Mouse (Mus musculus) G1E (cell line): ENCODE measurements at regions not wholly inside any gene's neighbourhood (a gene's known extent, or its start where the extent isn't known, plus 50 kb on each side); places are given as distances from the start of the nearest gene placed in this dataset.

Source experiments
- ATAC-seq: 2 replicates; pipeline ENCODE4 v1.8.0; 2016; ENCODE audit warnings: mild to moderate bottlenecking; ENCODE audit not compliant: insufficient number of reproducible peaks, poor library complexity, low FRiP score, severe bottlenecking; ENCODE audit errors: extremely low read depth
- DNase-seq: peaks from one replicate; pipeline ENCODE4 v3.0.0; 2012; ENCODE audit warnings: low spot score
- H3K27me3 ChIP-seq: 2 replicates; pipeline ENCODE4 v1.6.1; 2012; ENCODE audit warnings: mild to moderate bottlenecking, low read length, inconsistent platforms; ENCODE audit not compliant: insufficient read depth
- H3K36me3 ChIP-seq: replicated peaks from 2 replicates; pipeline ENCODE3; 2012; ENCODE audit warnings: mild to moderate bottlenecking, inconsistent platforms
- H3K4me1 ChIP-seq: 2 replicates; pipeline ENCODE4 v1.6.1; 2012; ENCODE audit warnings: low read depth, low read length, inconsistent platforms, mixed read lengths; ENCODE audit not compliant: insufficient read depth
- H3K4me3 ChIP-seq: 2 replicates; pipeline ENCODE4 v1.5.1; 2012; ENCODE audit warnings: low read depth, mild to moderate bottlenecking, inconsistent platforms, low read length, moderate library complexity, mixed read lengths
- H3K9me3 ChIP-seq: replicated peaks from 2 replicates; pipeline ENCODE4 v1.6.1; 2012; ENCODE audit warnings: inconsistent platforms
- CTCF ChIP-seq: IDR thresholded peaks from 2 replicates; pipeline ENCODE4 v1.5.1; 2012; ENCODE audit warnings: low read depth, low read length, inconsistent platforms, mixed read lengths
- GATA1 ChIP-seq: IDR thresholded peaks from 2 replicates; pipeline ENCODE4 v1.6.1; 2012; ENCODE audit warnings: borderline replicate concordance, low read length, inconsistent platforms, mixed read lengths
- GATA2 ChIP-seq: IDR thresholded peaks from 2 replicates; pipeline ENCODE4 v1.6.1; 2012; ENCODE audit warnings: low read depth, low read length, inconsistent platforms, borderline replicate concordance
- POLR2AphosphoS5 ChIP-seq: IDR thresholded peaks from 2 replicates; pipeline ENCODE4 v1.6.1; 2012; ENCODE audit warnings: low read depth, low read length, inconsistent platforms; ENCODE audit not compliant: insufficient replicate concordance
- TAL1 ChIP-seq: conservative IDR thresholded peaks from 2 replicates; pipeline ENCODE4 v1.6.1; 2012; ENCODE audit warnings: low read depth, low read length, inconsistent platforms, mixed read lengths

GRCm38 (mm10) chr12:12821473-12821872, 120.2 kb downstream of the Mycn start:
- Histone ChIP-seq H3K27me3 (no peaks in the 10 kb centered on the region), H3K4me1 (no peaks in the 10 kb centered on the region), H3K36me3 (no peaks in the 10 kb centered on the region), H3K9me3 (peaks cover 10% of the 10 kb centered on the region), H3K4me3 (no peak overlapping the region)
- TF ChIP-seq GATA2 (no peak), GATA1 (no peak), CTCF (no peak), TAL1 (no peak), POLR2AphosphoS5 (no peak)
- no peak for DNase-seq
- no peak for ATAC-seq

GRCm38 (mm10) chr12:12820668-12821351, 120.9 kb downstream of the Mycn start:
- no peak for TF ChIP-seq TAL1
- no peak for TF ChIP-seq GATA1
- no peak for TF ChIP-seq GATA2
- TF ChIP-seq CTCF, result no peak
- no peak for TF ChIP-seq POLR2AphosphoS5
- DNase-seq, result no peak
- H3K4me3 ChIP-seq, result no peak overlapping the region
- no peaks in the 10 kb centered on the region for H3K27me3 ChIP-seq
- no peak for ATAC-seq
- peaks cover 10% of the 10 kb centered on the region for H3K9me3 ChIP-seq
- H3K36me3 ChIP-seq, result no peaks in the 10 kb centered on the region
- H3K4me1 ChIP-seq, result no peaks in the 10 kb centered on the region

- TF ChIP-seq GATA2, result no peak
- ATAC-seq, result no peak
Measured at GRCm38 (mm10) chr12:12819746-12820145, 122.0 kb downstream of the Mycn start.

GRCm38 (mm10) chr12:12814693-12815092, 127.0 kb downstream of the Mycn start:
- no peaks in the 10 kb centered on the region for H3K27me3 ChIP-seq
- peaks cover 7% of the 10 kb centered on the region for H3K9me3 ChIP-seq
- TF ChIP-seq GATA2 (no peak), CTCF (no peak), POLR2AphosphoS5 (no peak), GATA1 (no peak), TAL1 (no peak)
- no peaks in the 10 kb centered on the region for H3K36me3 ChIP-seq
- ATAC-seq, result no peak
- DNase-seq, result no peak
- no peaks in the 10 kb centered on the region for H3K4me1 ChIP-seq
- no peak overlapping the region for H3K4me3 ChIP-seq

More at GRCm38 (mm10) chr12:12819746-12820145, 122.0 kb downstream of the Mycn start:
- Histone ChIP-seq H3K27me3 (no peaks in the 10 kb centered on the region), H3K36me3 (no peaks in the 10 kb centered on the region), H3K4me1 (no peaks in the 10 kb centered on the region), H3K4me3 (no peak overlapping the region), H3K9me3 (peaks cover 12% of the 10 kb centered on the region)
- no peak for DNase-seq

- ATAC-seq, result no peak
- H3K36me3 ChIP-seq, result no peaks in the 10 kb centered on the region
- no peaks in the 10 kb centered on the region for H3K27me3 ChIP-seq
- peaks cover 7% of the 10 kb centered on the region for H3K9me3 ChIP-seq
- DNase-seq, result no peak
- H3K4me1 ChIP-seq, result no peaks in the 10 kb centered on the region
- no peak overlapping the region for H3K4me3 ChIP-seq
- no peak for TF ChIP-seq TAL1
Measured at GRCm38 (mm10) chr12:12812873-12813272, 128.8 kb downstream of the Mycn start.

GRCm38 (mm10) chr12:12810943-12811342, 130.8 kb downstream of the Mycn start:
- no peaks in the 10 kb centered on the region for H3K27me3 ChIP-seq
- no peaks in the 10 kb centered on the region for H3K4me1 ChIP-seq
- TF ChIP-seq GATA2 (no peak), CTCF (no peak), TAL1 (no peak), GATA1 (no peak), POLR2AphosphoS5 (no peak)
- no peak overlapping the region for H3K4me3 ChIP-seq
- H3K36me3 ChIP-seq, result no peaks in the 10 kb centered on the region
- no peak for DNase-seq
- peaks cover 12% of the 10 kb centered on the region for H3K9me3 ChIP-seq
- no peak for ATAC-seq
